Mouse (Mus musculus): Measurements from ENCODE around the gene Lenep.
"Not testable (repeated sequence)": the region's sequence is repeated elsewhere in the genome, so short reads cannot be mapped to it uniquely, and the experiment has no call there.

Gene Lenep

DNA sequence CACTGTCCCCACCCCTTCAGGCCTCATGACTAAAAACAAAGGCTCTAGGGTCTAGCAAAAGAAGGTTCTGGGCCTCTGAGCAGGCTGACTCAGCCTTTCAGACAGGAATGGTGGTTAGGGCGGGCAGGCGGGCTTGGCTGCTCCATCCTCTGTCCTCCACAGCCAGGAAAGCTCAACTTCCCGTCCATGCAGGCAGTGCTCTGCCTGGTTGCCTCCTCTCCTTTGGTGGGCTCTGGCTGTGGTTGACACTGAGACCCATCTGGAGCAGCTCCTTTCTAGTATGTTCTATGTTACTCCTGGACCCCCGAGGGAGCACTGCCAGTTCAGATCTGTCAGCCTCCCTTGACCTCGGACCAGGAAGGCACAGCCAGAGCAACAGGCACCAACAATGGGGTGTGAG is at the start of gene Lenep:
Lenep (minus strand) TSS at position 101 of the 400 bp plus-strand sequence.
- in situ Hi-C loops (cut with MboI, MseI) = no loop called here

DNA sequence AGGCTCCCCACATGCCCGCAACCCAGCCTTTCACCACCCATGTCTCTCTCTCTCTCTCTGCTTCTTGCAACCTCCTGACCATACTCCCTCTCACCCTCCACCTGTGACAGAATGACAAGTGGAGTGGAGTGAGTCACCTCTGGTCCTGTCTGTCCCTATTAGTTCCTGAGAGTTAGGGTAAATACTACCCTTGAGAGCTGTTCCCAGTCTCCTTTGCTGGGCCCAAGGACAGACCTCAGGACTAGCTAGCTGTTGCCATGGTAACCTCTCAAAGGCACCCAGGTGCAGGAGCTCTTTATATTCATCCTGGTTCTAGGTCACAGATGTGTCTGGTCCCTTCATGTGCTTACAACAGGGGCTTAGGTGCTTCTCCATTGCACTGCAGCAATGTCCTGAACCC is 49.3 kb upstream of the Lenep start:
- in situ Hi-C loops (cut with MboI, MseI) = no loop called here

DNA sequence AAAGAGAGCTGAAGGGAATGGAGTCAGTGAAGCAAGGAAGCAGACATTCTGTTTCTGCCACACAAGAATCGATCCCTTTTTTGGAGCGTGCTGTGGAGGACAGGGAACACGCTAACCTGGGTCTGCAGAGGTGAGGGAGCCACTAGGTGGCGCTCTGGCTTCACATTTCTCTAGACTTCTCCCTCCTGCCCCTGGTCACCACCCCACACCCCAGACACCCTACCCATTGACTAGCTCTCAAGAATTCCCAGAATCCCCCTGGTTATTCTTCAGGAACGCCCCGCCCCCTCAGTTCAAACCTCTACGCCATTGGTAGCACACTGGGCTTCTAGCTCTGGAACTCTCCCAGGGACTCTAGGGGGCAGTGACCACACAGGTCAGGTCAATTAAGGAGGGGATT is 46.9 kb upstream of the Lenep start:
- in situ Hi-C loops (cut with MboI, MseI) = loop anchor here (5.0 kb wide), 1 partner anchor 33 kb away; no protein-coding TSS in a partner anchor

DNA sequence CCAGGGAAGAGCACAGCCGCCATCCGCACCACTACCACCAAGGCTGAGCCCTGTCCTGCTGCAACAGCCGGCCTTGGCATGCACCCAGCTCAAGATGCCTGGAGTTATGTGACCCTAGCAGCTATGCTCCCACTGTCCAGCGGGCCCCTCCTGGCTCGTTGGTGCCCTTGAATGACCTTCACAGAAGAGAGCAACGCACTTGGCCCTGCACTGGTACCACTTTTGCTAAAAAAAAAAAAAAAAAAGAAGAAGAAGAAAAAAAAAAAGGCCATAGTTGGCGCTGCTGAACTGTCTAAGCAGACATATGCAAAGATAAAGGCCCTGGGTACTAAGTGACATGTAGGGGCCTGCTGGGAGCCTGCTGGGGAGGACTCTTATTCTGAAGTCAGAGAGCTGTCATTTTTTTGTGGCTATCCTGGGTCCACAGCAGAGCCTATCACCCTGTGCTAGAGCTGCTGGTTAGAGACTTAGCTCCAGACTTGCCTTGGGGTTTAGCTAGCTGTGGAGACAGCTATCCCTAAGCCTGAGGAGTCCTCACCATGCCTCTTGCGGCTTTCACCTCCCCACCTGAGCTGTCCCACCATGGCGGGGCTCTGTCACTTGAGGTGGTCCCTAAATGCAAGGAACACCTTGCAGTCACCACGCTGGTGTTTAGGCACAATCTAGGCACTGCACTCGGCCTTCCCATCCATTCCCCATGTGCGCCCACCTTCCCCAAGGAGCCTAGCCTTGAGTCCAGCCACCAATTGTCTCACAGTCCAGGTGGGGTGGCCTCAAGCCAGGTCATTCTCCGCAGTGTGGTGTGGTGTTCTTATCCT is 46.3 kb upstream of the Lenep start:
- in situ Hi-C loops (cut with MboI, MseI) = loop anchor here (5.0 kb wide), 1 partner anchor 33 kb away; no protein-coding TSS in a partner anchor

DNA sequence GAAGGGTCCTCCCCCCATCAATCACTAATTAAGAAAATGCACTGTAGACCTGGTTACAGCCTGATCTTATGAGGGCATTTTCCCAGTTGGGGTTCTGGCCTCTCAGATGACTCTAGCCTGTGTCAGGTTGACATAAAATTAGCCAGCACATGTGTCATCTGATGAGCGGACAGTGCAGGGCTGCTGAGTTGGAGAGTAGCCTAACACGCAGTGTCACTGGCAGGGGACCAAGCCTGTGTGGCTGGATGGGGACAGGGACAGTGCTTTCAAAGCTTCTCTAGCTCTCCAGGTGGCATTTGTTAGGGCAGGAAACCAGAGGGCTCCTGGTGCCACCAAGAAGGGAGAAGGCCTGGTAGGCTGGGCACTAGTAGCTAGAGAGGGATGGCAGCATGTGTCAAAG is 38.1 kb upstream of the Lenep start:
- in situ Hi-C loops (cut with MboI, MseI) = no loop called here

DNA sequence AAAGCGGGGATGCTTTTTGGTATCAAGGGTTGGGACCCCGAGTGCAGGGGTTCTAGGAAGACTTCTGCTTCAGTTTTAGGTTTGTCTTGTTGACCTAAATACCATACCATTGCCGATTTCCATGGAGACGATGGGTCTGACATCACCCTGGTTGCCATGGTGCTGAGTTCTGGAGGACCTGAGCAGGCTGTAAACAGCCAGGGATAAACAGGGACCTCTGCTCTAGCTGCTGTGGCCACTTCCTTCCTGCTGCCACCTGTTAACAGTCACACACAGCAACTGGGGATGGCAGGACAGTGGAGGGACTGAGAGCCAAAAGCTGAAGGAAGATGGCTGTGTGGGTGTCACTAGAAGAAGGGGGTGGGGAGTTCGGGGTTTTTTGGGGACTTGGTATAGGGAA is 34.7 kb upstream of the Lenep start:
- in situ Hi-C loops (cut with MboI, MseI) = no loop called here

DNA sequence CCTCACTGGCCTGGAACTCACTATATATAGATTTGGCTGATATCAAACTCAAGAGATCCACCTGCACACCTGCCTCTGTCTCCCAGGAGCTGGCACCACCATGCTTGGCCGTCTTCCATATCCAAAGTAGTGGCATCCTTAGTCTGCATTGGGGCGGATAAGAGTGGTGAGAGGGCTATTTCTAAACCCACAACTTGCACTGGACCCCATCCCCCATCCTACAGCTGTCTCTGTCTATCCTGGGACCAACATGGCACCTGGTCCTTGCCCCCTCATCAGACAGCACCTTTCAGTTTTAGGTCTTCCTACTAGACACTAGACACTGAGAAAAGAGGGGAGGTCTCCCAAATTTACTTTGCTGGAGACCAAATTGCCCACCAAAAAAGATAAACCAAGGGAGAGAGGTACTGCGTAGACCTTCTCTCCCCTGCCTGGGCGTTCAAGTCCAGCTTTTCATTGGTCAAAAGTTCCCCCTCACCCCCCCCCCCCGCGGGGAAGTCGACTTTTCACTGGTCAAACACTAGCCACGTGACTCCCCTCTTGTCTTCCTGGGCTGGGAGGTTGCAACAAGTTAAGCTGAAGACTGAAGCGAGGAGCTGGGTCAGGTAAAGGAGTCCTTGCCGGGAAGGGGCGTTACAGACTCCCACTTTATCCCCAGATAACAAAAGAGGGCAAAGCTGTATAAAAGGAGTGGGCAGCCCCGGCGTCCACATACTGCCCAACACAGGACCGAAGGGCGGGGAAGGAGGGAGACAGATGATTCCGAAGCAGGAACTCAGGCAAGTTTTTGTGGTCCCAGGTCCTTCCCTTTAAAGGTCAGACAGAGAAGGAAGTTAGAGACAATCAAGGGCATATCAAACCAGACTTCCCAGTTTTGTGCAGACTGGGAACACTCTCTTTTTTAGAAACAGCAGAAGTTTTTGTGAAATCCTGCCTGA is 33.9 kb upstream of the Lenep start, which contains the start of gene Pbxip1:
Pbxip1 (plus strand) TSS at position 531 of the 938 bp plus-strand sequence.
- in situ Hi-C loops (cut with MboI, MseI) = no loop called here

DNA sequence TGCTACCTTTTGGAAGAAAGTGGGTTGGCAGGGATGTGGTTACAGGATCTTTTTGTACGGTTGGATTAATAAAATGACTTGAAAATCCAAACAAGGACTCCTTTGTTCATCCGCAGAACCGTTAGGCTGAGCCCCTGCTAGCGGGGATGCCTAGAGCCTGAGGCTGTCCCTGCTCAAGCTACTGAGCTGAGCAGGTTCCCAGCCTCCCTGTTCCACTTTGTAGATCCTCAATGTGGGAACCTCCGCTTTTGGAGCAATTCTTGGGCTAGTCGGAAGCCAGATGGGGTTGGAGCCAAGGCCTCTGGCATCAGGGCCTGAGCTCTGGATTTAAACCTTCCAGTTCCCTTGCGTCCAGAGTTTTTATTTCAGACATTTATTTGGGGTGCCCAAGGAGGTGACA is 32.4 kb upstream of the Lenep start:
- in situ Hi-C loops (cut with MboI, MseI) = no loop called here

DNA sequence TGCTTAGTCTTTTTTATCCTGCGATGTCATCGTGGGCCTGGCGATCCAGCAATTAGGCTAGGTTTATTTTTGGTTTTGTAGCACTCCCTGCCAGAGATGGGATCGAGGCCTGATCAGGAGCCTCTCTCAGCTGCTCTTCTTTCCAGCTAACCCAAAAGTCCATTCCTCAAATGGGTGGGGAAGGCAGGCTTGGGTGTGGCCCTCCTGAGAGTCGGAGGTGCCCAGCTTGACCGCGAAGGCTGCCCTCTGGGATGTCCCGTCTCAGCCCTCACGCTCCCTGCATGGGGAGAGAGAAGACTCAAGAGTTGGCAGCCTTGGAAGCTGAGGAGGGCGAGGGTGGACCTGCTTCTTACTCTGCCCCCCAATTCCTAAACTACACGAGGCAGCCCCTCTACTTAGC is 31.9 kb upstream of the Lenep start:
- in situ Hi-C loops (cut with MboI, MseI) = no loop called here

DNA sequence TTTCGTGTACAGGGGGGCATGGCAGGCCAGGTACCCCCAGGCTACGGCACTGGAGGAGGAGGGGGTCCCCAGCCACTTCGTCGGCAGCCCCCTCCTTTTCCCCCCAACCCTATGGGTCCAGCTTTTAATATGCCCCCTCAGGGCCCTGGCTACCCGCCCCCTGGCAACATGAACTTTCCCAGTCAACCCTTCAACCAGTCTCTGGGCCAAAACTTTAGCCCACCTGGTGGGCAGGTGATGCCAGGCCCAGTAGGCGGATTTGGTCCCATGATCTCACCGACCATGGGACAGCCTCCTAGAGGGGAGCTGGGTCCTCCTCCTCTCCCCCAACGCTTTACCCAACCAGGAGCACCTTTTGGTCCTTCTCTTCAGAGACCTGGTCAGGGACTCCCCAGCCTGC is 30.0 kb upstream of the Lenep start:
- in situ Hi-C loops (cut with MboI, MseI) = no loop called here

DNA sequence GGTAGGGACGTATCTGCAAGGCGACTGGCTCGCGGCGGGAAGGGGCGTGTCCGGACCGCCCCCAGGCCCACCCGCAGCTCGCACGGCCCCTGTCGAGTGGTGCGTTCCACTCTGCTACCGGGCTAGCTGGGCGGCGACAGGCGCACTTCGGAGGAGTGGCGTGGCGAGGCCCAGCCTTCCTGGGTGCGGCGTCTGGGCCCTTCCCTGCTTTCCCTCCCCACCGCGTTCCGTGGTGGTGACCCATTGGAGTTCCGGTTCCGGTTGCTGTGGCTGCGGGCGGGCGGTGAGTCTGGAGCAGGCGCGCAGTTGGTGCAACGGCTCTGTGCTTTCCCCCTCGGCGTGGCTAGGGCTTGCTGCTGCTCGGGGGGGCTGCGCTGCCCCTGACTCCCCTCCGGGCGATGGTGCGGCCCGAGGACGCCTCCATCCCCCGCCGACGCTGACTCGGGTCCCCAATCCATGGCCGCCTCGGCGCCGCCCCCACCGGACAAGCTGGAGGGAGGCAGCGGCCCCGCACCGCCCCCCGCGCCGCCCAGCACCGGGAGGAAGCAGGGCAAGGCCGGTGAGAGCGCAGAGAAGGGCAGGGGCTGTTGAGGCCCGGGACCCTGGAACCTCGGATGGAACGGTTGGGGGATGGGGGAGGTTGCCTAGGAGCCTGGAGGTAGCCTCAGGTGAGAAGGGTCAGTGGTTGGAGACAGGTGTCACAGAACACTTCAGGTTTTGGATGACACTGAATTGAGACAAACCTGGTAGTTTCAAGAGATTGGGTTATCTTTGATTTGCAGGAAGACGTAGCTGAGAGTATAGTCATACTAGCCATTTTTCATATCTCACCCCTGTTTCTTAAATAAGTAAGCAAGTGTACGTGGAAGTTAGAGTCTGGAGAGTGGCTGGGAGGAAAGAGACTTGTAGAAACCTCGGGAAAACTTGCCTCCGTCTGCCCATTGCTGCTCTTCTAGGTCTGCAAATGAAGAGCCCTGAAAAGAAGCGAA is 27.9 kb upstream of the Lenep start, which contains the start of gene Pygo2:
Pygo2 (plus strand) TSS at position 44 of the 989 bp plus-strand sequence.
- in situ Hi-C loops (cut with MboI, MseI) = no loop called here

DNA sequence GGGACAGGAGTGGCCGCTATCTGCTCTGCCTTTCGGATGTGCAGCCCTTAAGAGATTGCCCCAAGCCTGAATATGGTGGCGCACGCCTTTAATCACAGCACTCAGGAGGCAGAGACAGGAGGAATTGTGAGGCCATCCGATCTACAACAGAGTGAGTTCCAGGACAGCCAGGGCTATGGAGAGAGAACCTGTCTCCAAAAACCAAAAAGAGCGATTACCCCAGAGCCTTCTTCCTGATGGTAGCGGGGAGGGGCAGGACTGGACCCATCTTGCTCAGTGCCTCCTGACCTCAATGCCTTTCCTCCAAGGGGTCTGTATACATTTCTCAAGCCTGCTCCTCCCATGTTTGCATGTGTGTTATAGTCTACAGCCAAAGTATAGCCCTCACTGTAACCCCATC is 26.4 kb upstream of the Lenep start:
- in situ Hi-C loops (cut with MboI, MseI) = not testable (repeated sequence)

DNA sequence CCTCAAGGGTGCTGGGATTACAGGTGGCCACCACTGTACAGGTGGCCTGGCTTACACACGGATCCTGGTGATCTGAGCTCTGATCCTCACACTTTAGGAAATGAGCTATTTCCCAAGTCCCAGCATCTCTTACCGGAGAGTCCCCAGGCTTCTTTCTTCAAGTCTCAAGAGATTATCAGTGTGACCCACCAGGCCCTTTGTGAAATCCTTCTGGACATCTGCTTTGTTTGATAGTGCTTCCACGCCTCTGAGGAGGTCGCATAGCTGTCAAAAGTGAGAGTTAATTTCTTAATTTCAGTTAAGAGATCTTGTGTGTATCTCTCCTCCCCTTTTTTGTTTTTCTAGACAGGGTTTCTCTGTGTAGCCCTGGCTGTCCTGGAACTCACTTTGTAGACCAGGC is 23.3 kb upstream of the Lenep start:
- in situ Hi-C loops (cut with MboI, MseI) = no loop called here

DNA sequence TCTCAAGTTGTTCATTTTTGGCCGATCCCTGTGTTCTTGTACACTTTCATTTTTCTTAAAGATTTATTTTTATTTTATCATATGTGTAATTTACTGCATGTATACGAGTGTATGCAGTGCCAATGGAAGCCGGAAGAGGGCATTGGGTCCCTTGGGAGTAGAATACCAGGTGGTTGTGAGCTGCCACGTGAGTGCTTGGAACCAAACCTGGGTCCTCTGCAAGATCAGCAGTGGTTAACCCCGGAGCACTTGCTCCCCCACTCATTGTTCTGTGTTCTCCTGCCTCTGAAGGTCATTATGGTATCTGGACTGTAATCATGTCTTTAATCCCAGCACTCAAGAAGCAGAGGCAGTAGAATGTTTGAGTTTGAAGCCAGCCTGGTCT is 22.5 kb upstream of the Lenep start:
- in situ Hi-C loops (cut with MboI, MseI) = no loop called here

DNA sequence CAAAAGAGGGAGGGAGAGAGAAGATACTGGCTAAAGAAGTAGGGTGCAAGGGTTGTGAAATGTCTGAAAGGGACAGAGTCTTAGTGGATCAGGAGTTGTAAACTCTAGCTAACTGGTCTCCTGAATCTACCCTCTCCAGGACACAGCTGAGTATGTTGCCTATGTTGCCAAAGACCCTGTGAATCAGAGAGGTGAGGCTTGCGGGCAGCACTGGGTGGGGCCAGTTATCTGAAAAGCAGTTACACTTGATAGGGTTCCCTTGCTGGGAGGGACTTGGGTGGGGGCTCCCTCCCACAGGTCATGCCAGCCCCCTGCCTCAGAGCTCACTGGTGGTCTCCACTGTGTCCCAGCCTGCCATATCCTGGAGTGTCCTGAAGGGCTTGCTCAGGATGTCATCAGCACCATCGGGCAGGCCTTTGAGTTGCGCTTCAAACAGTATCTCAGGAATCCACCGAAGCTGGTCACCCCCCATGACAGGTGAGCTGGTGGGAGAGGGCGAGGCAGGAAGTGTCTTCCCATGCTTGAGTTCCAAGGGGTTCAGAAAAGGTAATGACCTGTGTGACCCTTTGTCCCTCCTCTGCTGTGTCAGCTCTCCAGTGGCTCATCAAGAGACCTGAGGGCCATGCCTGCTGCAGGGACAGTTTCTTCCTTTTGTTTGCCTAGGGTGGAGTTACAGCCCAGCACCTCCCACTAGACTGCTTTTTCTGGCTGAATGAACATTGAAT is 22.0 kb upstream of the Lenep start:
- in situ Hi-C loops (cut with MboI, MseI) = no loop called here

DNA sequence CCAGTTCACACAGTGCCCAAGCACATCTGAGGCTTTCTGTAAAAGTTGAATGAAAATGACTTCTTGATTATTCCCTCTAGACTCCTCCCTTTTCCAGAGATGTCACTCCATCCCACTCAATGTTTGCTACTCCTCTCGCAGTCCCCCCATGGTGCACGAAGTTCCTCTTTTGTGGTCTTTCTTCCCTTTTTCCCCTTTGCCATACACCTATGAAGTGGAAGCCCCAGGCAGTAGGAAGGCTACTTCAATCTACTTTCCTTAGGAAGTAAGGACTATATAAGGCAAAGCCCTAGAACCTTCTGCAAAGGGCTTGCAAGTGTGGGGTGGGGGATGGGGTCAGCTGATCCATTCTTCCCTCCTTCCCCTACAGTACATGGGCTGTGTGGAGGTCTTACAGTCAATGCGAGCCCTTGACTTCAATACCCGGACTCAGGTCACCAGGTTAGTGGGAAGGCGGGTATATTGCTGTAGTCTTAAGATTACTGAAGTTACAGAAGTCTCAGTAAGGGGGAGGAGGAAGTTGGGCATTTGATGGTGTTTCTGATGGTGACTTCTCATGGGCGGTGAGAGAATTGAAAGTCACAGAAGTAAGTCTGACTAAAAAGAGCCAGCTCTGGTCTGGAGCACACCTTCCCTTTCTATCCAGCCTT is 20.1 kb upstream of the Lenep start:
- in situ Hi-C loops (cut with MboI, MseI) = no loop called here

DNA sequence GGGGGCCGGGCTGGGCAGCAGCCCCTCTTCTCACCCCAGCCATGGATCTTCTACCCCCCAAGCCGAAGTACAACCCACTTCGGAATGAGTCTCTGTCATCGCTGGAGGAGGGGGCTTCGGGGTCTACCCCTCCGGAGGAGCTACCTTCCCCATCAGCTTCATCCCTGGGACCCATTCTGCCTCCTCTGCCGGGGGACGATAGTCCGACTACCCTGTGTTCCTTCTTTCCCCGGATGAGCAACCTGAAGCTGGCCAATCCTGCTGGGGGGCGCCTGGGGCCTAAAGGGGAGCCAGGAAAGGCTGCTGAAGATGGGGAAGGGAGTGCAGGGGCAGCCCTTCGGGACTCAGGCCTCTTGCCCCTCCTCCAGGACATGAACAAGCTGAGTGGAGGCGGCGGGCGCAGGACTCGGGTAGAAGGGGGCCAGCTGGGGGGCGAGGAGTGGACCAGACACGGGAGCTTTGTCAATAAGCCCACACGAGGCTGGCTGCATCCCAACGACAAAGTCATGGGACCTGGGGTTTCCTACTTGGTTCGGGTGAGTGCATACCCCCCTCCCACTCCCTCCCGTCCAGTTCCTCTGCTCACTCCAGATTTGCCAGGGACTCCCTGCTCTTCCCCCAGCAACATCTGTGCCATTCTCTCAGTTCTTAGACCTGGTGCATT is 19.3 kb upstream of the Lenep start:
- in situ Hi-C loops (cut with MboI, MseI) = no loop called here

DNA sequence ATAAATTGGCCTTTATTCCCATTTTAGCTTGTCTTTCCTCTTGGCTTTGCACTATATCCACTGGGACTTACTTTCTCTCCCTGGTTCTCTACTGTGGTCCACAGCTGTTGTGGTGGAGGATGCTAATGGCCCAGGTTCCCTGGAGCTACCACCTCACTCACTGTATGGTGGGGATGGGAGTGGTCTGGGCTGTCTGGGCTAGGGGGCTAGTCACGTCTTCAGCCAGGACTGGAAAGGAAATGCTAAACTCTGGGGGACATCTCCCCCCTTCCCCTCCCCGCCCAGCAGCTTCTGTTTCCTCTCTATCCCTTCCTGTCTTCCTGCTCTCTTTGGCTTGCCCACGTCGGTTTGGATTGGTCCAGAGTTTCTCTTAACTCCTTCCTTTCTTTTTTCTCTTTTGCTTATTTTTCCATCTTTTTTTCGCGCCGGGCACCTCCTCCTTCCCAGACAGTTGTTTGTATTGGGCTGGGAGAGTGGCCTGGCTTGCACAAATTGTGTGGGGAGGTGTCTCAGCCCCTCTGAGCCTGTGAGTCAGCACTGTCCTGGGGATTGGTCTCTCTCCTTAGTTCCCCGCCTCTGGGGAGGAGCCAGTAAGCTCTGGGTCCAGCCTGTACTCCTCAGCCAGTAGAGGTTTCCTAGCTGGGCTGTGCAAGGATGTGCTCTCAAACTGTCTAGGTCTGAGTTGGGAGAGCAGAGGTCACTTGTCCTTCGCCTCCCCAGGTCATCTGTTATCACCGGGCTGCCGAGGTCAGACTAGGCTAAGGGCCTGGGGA is 18.6 kb upstream of the Lenep start:
- in situ Hi-C loops (cut with MboI, MseI) = no loop called here

DNA sequence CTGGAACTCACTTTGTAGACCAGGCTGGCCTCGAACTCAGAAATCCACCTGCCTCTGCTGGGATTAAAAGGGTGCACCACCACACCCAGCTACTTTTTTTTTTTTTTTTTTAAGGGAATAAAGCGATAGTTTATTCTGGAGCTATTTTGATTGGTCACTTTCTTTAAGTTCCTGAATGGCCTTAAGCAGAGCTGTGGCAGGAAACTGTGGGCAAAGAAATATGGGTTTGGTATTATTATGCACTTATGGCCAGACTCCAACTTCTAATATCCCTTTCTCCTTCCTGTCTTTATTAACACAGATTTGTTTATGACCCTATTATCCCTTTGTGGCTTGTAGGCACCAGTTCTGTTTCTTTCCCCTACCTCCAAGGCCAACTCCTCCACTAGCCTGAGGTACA is 17.8 kb upstream of the Lenep start:
- in situ Hi-C loops (cut with MboI, MseI) = no loop called here

Measured in regulatory T cell (primary cell).